Mouse (Mus musculus): ENCODE results near the gene Gm5416.
"Not testable (repeated sequence)": the region's sequence is repeated elsewhere in the genome, so short reads cannot be mapped to it uniquely, and the experiment has no call there.

DNA sequence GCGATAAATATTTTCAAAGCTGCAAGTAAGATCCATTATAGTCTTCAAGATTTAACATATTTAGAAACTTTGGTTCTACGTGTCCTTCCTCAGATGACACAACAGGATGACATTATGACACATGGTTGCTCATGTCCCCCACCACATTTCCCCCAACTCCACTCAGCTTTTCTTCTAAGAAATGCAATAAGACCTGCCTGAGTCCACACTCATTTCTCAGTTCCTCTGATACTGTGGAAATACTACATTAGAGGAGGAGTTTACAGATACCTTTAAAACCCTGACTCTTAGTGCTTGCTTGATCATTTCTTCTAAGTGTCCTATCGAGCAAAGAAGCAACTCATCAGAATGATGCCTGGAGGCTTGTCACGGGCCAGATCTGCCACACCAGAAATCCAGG is 26.3 kb upstream of the Gm5416 start, which contains the start of gene Gm5483:
- not testable (repeated sequence) for TF ChIP-seq CTCF (IDR thresholded peaks at IDR 0.05; ENCODE audit: control insufficient read depth, insufficient read depth, low read length); POLR2A (IDR thresholded peaks at IDR 0.05; ENCODE audit: borderline replicate concordance, control insufficient read depth, low read depth, low read length)

Data from bone marrow, adult 2 months (tissue).